Mouse (Mus musculus): Measurements from ENCODE around the gene Trpc1.

The Trpc1 gene

DNA sequence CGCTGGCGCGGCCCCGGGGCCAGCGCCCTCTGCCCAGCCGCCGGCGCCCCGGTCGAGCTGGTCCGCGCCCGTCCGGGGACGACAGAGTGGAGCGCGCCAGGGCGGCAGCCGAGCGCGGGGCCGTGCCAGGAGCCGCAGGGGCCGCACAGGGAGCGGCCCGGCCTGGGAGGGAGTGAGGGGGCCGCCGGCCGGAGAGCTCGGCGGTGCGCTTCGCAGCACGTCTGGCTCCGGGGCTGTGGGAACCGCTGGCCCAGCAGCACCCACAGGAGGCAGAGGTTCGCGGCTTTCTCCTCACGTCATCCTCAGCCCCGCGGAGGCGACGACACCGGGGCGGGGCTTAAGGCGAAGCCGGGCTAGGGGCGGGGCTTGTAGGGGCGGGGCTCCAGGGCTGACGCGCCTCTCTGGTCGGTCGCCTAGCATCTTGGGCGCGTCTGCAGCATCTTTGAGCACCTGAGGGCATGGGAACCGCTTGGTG lies at the start of gene Trpc1:
TSS of gene Trpc1 (minus strand) at position 339 of the 475 bp plus-strand sequence.
- DNase-seq, result peak; percentile 98

- DNase-seq, result peak; percentile 55
Observed at GRCm38 (mm10) chr9:95796323-95796722, 46.1 kb upstream of the Trpc1 start.

DNA sequence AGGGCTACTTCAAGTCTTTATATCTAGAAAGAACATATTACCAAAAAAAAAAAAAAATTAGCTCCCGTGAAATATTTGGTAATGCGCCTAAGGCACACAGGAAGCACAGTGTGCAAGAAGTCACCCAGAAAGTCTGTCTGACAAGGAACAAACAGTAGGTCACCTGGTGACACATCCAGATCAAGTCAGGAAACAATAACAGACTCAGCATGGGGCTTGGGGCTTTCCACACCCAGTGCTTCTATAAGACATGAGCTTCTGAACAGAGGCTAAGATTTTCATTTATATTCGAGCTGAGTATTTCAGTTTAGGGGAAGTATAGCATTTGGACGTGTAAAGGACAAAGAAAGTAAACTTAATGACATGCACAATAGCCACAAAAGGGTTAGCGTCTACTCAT lies 45.7 kb upstream of the Trpc1 start:
- DNase-seq, result peak; percentile 28

DNA sequence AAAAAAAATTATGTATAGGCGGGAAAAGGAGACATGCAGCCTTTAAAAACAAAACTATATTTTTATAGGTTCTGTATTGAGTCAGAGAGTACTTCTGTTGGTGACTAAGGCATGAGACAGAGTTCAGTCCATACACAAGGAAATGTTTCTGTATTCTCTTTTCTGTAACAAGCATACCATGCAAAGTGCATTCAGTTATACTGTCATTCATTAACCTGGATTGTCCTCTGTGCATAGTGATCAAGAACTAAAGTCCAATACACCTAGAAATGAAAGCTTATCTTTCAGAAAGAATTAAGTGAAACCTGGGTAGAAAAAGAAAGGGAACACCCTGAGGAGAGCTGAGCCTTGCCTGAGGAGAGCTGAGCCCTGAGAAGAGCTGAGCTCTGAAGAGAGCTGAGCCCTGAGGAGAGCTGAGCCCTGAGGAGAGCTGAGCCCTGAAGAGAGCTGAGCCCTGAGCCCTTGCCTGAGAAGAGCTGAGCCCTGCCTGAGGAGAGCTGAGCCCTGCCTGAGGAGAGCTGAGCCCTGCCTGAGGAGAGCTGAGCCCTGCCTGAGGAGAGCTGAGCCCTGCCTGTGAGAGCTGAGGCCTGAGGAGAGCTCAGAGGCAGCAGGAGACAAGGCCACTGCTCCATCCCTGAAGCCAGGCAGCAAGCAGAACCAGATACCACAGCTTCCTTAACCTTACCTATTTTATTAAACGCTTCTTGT lies 45.1 kb upstream of the Trpc1 start:
- DNase-seq, result peak; percentile 50

- DNase-seq, result peak; percentile 33
Observed at GRCm38 (mm10) chr9:95793986-95794744, 44.0 kb upstream of the Trpc1 start.

DNA sequence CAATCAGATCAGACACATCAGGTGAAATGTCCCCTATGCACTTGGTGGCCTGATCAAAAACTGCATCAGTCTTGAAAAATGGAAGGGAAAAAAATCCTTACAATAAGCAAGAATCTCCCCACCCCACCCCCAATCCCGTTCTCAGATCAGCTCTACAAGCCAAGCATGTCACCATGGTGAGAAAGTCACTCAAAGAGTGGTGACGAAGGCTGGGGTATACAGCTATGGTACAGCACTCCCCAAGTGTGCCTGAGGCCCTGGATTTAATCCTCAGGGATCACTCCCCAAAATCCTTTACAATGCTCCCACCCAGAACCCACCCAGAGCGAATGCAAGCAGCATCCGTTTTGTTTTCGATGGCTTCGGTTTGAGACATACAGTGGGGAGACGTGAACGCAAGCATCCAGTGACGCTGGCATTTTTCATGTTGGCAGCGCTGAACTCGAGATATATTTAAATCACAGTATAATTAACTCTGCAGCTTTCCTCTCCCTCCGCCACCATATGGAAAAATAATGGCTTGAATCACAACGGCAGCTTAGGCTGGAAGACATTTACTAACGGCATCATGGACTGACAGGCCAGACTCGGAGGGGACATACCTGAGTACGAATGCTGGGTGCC lies 34.8 kb upstream of the Trpc1 start:
- DNase-seq, result peak; percentile 45

- peak; percentile 84 for DNase-seq
Observed at GRCm38 (mm10) chr9:95783646-95784293, 33.6 kb upstream of the Trpc1 start.

DNA sequence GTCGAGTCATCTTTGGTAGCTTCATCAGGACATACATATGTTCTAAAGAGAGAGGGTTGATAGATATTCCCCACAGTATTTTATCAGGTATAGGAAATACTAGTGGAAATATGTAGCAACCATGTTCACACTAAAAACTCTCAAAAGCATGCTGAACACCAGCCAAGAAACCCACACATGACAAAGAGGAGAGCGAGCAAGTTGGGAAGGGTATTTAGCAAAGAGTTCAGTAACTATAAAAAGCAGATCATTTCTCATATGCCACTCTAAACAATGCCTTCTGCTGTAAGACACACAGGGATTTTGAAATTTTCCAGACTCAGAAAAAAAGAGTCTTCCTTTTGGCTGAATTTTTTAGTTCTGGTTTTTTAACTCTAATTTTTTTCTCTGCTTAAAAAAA lies 21.5 kb upstream of the Trpc1 start:
- no peak for DNase-seq

- peak; percentile 75 for DNase-seq
Observed at GRCm38 (mm10) chr9:95763218-95763617, 13.0 kb upstream of the Trpc1 start.

DNA sequence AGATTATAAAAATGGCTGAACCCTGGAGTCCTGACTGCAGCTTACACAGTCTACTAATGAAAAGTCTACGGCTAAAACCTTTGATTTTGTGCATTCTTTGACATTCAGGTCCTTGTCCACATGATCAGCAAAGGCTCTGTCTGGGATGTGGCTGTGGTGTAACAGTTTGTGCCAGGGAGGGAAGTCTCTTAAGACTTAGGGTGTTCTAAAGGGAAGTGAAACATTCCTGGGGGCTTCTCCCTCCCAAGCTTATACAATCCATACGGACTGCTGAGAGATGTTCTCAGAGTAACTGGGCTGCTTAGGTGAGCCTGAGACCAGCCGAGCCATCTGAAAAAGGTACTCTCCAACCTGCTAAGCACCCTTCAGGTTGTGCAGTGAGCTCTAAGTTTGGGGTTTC lies 12.1 kb upstream of the Trpc1 start:
- DNase-seq, result no peak

DNA sequence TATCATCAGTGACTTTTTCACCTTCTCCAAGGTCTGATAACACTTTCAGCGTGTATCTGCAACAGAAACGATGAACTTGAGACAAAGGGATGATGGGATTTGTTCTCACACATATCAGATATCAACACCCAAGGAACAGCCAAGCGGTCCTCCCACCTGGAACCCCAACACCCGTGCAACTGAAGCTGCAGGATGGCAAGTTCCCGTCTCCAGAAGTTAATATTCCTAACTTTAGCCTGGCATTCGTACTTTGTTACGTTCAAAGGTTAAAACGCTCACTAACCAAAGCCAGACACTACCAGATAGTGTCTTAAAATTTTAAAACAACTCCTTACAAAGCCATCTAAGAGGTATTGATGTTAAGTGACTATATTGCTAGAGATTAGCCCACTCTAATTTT lies 11.2 kb upstream of the Trpc1 start:
- no peak for DNase-seq

GRCm38 (mm10) chr9:95750746-95751145 lies 571 bp upstream of the Trpc1 start:
- no peak for DNase-seq

DNA sequence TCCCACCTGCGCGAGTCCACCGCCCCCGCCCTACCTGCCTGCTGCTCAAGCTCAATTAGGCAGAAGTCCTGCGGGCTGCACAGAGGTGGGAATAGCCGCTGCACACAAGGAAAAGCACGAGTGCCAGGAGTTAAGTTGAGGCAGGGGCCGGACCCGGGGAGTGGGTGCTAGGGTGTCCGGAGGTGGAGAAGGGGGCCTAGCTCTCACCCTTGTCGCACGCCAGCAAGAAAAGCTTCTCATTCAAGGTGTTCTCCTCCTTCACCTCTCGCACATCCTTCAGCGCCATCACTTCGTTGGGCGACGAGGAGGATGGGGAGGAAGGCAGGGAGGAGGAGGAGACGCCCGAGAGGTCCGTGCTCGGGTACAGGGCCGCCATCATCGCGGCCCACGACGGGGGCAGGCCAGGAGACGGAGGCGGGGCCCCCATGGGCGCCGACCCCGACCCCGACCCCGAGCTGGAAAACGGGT lies 680 bp downstream of the Trpc1 start:
- DNase-seq, result peak; percentile 93

- DNase-seq, result peak; percentile 35
Observed at GRCm38 (mm10) chr9:95747298-95747697, 2.9 kb downstream of the Trpc1 start.

GRCm38 (mm10) chr9:95744845-95745613 lies 5.1 kb downstream of the Trpc1 start:
- DNase-seq, result peak; percentile 84

DNA sequence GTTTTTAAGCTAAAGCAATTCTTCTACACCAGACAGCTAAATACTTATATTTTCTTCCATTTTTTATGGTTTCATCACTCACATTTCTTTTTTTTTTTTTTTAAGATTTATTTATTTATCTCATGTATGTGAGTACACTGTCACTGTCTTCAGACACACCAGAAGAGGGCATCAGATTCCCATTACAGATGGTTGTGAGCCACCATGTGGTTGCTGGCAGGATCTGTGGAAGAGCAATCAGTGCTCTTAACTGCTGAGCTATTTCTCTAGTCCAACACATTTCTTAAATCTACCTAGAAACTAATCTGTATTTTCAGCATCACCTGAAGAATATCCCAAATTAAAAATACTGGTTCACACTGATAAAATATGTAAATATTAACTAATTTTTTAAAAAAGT lies 13.9 kb downstream of the Trpc1 start:
- DNase-seq, result no peak

- DNase-seq, result no peak
Observed at GRCm38 (mm10) chr9:95712574-95712973, 37.6 kb downstream of the Trpc1 start.

DNA sequence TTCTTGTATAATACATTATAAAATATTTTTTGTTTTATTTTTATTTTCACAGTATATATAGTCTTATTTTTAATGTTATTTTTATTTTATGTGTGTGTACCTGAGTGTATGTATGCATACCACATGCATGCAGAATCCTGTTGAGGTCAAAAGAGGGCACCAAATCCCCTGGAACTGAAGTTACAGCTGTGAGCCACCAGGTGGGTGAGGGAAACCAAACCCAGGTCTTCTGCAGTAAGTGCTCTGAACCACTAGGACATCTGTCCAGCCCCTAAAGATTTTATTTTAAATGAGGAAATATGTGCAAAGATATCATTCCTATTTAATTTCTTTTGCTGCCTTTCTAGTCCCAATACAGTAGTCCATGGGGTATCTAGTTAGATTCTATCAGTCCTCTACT lies 41.2 kb downstream of the Trpc1 start:
- no peak for DNase-seq

- DNase-seq, result no peak
Observed at GRCm38 (mm10) chr9:95705371-95705770, 44.8 kb downstream of the Trpc1 start.

DNA sequence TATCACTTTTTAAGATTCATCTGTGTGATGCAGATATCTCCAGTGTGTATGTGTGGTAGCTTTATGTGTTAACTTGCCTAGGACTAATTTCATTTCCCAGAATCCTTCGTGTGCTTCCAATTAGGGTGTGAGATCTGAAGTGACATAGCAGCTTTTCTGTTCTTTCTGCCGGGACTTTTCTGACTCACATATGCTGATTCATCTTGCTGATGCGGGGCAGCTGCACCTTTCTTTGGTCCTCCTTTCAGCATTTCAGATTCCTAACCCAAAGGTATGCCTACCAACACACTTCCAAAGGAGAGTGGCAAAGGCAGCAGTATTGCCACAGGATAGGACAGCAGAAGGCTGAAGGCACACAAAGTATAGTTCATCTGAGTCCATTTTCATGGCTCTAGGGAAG lies 46.1 kb downstream of the Trpc1 start:
- DNase-seq, result no peak

- DNase-seq, result peak; percentile 34
Observed at GRCm38 (mm10) chr9:95699273-95699672, 50.9 kb downstream of the Trpc1 start.

DNA sequence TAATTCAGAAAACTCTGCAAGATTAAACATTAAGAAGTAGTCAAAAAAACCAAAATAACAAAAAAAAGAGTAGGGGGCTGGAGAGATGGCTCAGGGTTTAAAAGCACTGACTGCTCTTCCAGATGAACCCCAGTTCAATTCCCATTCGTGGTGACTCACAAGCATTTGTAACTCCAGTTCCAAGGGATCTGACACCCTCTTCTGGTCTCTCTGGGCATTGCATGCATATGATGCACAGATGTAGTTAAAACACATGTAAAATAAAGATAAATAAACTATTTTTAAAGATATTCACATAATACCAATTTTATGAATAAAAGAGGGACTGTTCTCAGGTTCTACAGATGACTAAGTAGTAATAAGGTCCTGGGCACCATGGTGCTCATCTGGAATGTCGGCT lies 52.4 kb downstream of the Trpc1 start:
- DNase-seq, result peak; percentile 83

Data from heart, adult 11 months (tissue).